Mouse (Mus musculus) small intestine, adult 2 months (tissue): ENCODE data around the gene Eml1.

Source experiments
- CTCF ChIP-seq: fragments of 200-500 bp; IDR thresholded peaks from 2 replicates; pipeline ENCODE4 v1.5.1; 2012; ENCODE audit warnings: low read depth, mild to moderate bottlenecking, control low read depth, inconsistent platforms, low read length, moderate library complexity, mixed read lengths; ENCODE audit not compliant: insufficient replicate concordance, insufficient read length; ENCODE audit errors: extremely low read depth
- POLR2A ChIP-seq: fragments of 200-500 bp; IDR thresholded peaks from 2 replicates; pipeline ENCODE4 v1.6.1; 2012; ENCODE audit warnings: low read depth, mild to moderate bottlenecking, control low read depth, inconsistent platforms, low read length, moderate library complexity

GRCm38 (mm10) chr12:108378379-108379133 lies 7.8 kb downstream of the Eml1 start:
- TF ChIP-seq POLR2A (no peak), CTCF (no peak)
